Mouse (Mus musculus): ENCODE measurements around the gene Clk2.

- TF ChIP-seq CTCF (IDR thresholded peaks at IDR 0.05; ENCODE audit: low read depth), result no peak
- TF ChIP-seq EP300 (optimal IDR thresholded peaks at IDR 0.05), result no peak
These were observed 19.8 kb upstream of the Clk2 start for GRCm38 (mm10) chr3:89144821-89145220.
